Mouse (Mus musculus): ENCODE results near the gene Mansc1.

The Mansc1 gene

GRCm38 (mm10) chr6:134639210-134639609, 6.9 kb upstream of the Mansc1 start, which contains the start of gene Borcs5:
TSS of gene Borcs5 (plus strand) at chr6:134639510.
- DNase-seq = no peak

DNA sequence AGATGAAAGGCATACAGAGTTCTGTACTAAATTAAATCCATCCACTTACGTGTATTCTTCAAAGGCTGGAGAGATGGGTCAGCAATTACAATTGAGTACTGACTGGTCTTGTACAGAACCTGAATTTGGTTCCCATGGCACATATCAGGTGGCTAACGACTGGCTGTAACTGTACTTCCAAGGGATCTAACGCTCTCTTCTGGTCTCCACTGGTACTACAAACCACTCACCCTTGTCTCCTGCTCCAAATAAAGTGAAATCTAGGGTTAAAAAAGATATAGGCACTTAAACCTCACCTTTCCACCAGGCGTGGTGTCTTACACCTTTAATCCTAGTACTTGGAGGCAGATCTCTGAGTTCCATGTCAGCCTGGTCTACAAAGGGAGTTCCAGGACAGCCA, 4.2 kb upstream of the Mansc1 start:
- no peak for DNase-seq

DNA sequence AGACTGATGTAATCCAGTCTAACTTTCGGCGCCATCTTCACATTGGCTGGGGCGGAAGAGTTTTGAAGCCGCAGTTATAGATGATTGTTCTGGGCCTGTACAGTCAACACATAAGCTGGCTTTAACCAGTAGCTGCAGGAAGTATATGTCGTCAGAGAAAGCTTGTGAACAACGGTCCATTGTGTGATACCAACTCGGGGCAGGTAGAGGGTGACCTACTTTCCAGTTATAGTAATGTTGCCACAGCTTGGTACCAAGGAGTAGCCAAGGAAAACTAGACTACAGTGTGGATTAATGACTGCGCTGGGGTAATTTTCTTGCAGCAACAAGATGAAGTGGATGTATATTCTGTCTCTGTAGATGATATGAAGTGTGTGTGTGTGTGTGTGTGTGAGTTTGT, 1.3 kb upstream of the Mansc1 start:
- no peak for DNase-seq

- DNase-seq = no peak
Observed at GRCm38 (mm10) chr6:134632756-134633155, 468 bp upstream of the Mansc1 start.

DNA sequence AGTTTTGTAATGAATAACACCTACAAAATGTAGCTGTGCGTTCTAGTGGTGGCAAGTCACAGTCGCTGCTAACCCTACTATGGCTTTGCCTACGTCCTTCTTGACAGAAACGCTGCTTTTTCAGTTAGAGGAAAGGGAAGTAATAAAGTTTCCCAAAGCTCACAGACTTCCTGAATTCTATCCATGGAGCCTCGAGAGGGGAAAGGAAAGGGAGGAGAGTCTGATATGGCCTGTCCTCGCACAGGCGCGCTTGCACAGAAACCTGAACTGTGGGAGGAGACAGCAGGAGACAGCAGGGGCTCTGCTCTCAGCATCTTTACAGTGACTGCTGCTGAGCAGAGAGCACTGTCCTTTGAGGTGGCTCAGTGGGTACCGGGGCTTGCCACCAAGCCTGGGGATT, 1.8 kb downstream of the Mansc1 start:
- DNase-seq = no peak

GRCm38 (mm10) chr6:134626564-134626963, 5.7 kb downstream of the Mansc1 start:
- no peak for DNase-seq

DNA sequence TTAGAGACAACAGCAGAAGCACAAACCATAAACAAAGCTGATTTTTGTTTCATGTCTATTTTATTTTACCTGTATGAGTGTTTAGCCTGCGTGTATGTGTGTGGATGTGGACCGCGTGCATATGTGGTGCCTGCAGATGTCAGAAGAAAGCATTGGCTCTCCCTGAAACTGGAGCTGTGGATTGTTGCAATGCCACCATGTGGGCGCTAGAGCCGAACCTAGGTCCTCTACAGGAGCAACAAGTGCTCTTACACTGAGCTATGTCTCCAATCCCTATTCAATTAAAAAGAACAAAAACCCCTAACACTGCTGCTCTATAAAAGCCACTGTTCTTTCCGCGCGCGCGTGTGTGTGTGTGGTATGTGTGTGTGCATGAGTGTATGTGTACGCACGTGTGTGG, 6.9 kb downstream of the Mansc1 start:
- DNase-seq = no peak

DNA sequence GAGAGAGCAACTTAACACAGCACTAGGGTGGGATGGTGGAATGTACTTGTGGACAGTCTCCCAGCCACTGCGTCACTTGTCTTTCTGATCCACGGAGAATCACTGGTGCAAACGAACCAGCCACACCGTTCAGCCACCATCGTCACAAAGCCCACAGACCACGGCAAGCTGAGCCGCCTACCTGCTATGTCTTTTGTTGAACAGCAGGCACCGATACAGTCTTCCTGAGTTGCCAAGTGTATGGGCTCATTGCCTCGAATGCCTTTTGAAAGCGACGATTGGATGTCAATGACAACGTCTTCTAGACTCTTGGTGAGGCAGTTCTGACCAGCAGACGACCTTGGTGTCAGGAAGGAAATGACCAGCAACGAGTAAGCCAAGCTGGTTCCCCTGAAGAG, 10.7 kb downstream of the Mansc1 start:
- DNase-seq = peak; percentile 52

DNA sequence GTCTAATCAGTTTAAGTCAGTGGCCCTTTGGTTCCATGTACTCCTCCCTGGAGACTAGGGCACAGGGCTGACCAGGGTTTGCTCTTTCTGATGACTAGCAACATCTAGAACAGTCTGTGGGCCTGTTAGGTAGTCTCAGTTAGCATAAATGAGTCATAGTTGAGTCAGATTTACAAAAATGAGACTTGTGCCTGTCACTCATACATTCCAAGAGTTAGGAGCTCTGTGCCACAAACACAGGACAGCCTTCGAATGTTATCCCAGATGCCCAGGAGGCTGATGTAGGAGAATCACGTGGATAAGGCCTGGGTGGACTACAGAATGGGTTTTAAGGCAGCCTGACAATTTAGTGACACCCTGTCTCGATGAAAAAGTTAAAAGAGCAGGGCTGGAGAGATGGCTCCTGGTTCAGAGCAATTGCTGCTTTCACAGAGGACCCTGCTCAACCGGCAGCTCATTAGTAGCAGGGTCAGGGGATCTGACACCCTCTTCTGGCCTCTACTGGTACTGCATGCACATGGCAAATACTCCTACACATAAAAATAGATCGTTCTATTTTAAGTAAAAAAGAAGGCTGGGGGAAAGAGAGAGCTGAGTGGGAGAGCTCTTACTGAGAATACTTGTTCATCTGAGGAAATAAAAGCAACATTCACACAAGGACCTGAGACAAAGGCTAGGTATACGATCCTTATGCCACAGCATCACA, 11.3 kb downstream of the Mansc1 start:
- DNase-seq = peak; percentile 56

DNA sequence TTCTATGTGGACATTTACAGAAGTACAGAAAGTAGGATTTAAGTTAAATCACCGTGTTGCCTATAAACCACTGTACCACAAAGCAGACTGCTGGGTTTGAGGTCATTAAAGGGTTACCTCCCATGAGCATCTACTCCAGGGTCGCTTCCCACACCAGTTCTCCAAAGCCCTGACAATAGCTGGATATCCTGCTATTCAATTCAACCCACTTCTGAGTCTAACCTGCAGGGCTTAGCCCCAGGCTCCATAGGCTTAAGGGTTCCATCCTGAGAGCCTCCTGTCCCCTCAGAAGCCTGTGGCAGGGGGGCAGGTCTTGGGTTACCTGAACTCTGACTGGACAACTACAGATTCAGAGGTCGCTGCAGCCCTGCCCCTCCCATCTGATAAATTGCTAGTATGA, 12.2 kb downstream of the Mansc1 start:
- DNase-seq = no peak

- no peak for DNase-seq
Observed at GRCm38 (mm10) chr6:134617589-134617988, 14.7 kb downstream of the Mansc1 start.

GRCm38 (mm10) chr6:134614723-134615648, 17.3 kb downstream of the Mansc1 start:
- DNase-seq = peak; percentile 84

GRCm38 (mm10) chr6:134614322-134614721, 18.0 kb downstream of the Mansc1 start:
- DNase-seq = no peak

DNA sequence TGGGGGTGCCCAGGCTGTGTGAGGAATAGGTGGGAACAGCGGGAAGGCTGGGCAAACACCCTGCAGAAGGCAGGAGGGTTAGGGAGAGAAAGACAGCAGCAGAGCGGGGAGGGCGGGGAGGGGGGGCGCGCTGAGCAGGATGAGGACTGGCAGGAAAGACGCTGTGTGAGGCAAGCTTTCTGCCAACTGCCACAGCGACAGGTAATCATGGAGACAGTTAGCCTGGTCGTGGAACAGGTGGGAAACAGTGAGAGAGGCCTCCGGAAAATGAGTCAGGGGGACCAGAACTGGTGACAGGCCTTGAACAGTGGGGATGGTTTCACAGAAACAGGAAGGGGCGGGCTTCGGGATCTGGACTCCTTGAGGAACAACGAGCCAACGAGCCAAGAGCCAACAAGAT, 20.4 kb downstream of the Mansc1 start:
- peak; percentile 18 for DNase-seq

GRCm38 (mm10) chr6:134610380-134610779, 21.9 kb downstream of the Mansc1 start:
- no peak for DNase-seq

- no peak for DNase-seq
Observed at GRCm38 (mm10) chr6:134606949-134607746, 25.1 kb downstream of the Mansc1 start.

- no peak for DNase-seq
Observed at GRCm38 (mm10) chr6:134606540-134606939, 25.7 kb downstream of the Mansc1 start.

DNA sequence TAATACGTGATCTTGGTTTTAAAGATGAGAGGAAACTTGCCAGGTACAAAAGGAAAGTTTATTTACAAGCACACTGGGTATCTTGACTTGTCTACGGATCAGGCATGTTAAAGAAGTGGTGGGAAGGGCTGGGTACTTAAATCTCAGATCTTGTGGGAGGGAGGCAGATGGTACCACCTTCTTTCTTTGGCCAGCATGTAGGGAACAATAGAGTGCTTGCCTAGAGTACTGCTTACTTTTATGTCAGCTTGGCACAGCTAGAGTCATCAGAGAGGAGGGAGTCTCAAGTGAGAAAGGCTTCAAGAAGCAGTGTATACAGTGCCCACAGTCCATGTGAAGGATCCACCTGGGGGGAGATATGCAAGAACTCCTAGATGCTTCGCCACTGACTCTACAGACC, 27.1 kb downstream of the Mansc1 start:
- DNase-seq = no peak

- no peak for DNase-seq
Observed at GRCm38 (mm10) chr6:134602371-134603003, 29.8 kb downstream of the Mansc1 start.

DNA sequence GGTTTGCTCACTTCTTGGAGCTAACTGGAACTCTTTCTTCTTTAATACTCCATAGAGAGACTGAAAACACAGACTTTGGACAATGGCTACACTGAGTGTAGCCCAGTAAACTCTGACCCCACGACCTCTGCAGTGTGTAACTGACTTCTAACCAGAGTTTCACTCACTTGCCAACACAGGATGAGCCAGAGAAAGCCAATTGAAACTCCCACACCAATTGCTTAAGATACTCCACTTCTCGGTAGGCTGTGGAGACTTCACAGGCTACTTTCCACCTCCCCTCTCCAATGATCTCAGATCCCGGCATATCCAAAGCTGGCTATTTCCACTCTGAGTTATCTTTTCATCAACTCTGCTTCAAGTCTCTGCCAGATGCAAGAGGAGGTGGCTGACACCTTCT, 30.5 kb downstream of the Mansc1 start:
- DNase-seq = no peak

DNA sequence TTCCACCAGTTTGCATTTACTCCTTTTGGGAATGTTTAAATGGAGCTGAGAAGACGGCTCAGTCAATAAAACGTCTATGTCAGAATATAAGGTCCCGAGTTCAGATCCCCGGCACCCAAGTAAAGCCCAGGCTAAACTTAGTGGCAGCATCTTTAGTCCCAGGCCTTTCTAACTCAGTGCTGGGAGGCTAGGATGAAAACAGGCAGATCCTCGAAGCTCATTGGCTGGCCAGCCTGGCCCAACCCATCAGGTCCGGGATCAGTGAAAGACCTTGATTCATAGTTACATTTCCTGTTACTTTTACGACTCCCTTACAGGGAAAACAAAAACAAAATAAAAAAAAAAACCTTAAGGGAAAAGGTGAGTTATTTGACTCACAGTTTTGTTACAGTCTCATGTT, 31.2 kb downstream of the Mansc1 start:
- no peak for DNase-seq

GRCm38 (mm10) chr6:134599239-134599638, 33.0 kb downstream of the Mansc1 start:
- no peak for DNase-seq
